Mouse (Mus musculus) thymus, postnatal 25 days (tissue): Measurements from ENCODE around the gene Mapk8ip2.
A peak's percentile ranks its signal among the peaks of the same experiment; 100 is the strongest.
"Not testable (repeated sequence)": the region's sequence is repeated elsewhere in the genome, so short reads cannot be mapped to it uniquely, and the experiment has no call there.

Experiments used
- DNase-seq: peaks from one replicate; pipeline ENCODE4 v3.0.0; 2022

The Mapk8ip2 gene

DNA sequence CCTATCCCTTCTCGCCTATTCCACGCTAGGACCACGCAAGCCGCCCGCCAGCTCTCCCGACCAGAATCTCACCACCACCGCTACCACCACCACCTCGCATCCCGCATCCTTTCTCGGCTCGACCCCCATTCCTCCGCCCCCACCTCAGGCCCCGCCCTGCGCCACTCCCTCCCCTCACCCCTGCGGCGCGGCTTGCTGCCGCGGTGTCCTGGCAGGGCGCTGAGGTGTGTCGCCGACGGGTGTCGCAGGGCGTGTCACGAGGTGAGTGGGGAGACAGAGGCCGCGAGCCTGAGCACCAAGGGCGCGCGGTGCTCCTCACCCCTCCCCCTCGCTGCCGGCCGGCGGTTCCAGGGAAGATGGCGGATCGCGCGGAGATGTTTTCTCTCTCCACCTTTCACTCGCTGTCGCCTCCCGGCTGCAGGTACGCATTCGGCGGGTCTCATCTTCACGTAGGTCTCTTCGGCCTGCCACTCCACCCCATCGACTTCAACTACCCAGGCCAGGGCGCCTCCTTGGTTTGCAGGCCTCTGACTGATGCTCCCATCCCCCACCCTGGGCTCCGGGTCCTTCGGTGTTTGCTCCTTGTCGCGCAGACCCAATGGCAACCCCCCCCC is at the start of gene Mapk8ip2:
Gene Mapk8ip2 (plus strand): TSS at position 49 of the 614 bp plus-strand sequence.
- no peak for DNase-seq

- no peak for DNase-seq
Measured at GRCm38 (mm10) chr15:89404831-89405623, 48.7 kb upstream of the Mapk8ip2 start.

GRCm38 (mm10) chr15:89406691-89407090 is 47.0 kb upstream of the Mapk8ip2 start:
- DNase-seq = no peak

DNA sequence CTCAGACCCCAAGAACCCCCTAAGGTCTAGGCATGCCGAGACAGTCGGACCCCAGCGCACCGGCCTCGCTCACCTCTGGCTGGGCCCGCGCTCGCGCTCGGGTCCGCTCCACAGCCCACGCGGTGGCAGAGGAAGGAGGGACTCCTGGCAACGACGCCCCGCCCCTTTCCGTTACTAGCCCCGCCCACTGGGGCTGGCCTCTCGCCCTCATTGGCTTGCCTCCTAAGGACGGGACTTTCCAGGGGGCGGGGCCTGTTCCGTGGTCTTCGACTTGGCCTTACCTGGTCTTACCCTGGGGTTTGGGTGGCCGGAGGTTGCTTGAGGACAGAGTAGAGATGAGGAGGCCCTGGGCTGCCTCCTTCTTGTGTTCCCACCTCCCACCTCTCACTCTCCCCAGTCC is 43.6 kb upstream of the Mapk8ip2 start, which contains the start of gene Syce3:
Gene Syce3 (minus strand): TSS at position 386 of the 400 bp plus-strand sequence.
- DNase-seq = no peak

- no peak for DNase-seq
Measured at GRCm38 (mm10) chr15:89415282-89415681, 38.4 kb upstream of the Mapk8ip2 start.

GRCm38 (mm10) chr15:89421938-89422337 is 31.8 kb upstream of the Mapk8ip2 start:
- no peak for DNase-seq

DNA sequence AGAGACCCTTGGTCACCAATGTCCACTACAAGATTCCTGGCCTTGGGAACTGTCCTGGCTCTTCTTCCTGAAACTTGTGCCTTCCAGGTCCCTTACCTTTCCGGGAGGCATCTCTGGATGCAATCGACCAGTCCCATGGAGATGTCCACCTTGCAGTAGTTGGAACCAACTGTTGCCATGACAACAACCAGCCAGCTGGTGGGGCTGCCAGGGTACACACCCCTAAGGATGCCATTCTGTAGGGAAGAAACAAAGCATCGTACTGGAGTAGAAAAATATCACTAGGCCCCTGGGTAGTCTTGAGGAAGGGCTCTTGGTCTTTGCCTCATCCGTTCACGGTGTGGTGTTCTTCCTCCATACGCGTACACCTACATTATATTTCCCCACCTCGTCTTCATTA is 29.1 kb upstream of the Mapk8ip2 start:
- DNase-seq = no peak

GRCm38 (mm10) chr15:89425711-89426121 is 28.0 kb upstream of the Mapk8ip2 start, which contains the start of gene Cpt1b:
Cpt1b (minus strand) TSS chr15:89425863.
- no peak for DNase-seq

GRCm38 (mm10) chr15:89426716-89427115 is 27.0 kb upstream of the Mapk8ip2 start:
- DNase-seq = no peak

DNA sequence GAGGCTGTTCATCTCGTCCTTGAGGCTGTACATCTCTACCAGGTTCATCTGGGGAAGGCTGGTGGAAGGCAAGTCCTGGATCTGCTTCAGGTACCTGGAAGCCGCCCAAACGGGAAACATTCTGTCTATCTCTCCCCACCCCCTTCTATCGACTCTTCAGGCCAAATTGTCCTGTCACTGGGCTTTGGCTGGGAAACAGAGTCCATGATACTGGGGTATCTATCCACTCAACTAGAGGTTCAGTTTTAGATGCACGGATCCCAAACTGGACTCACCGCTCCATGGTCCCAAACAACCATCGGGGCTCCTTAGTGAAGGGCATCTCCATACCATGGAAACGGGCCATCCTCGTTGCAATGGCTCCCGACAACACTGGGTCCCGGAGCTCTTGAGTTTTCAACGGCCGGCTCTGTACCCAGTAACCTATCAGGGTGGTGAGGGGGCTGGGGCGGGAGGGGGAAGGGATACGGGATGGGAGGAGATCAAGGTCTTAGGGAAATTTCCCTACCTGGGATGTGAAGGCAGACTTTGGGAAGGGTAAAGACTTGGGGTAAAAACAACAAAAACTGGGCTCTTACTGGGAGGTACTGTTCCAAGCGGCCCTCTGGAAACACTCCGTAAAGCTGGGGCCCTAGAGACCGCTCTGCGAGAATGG is 25.4 kb upstream of the Mapk8ip2 start:
- DNase-seq = no peak

- DNase-seq = no peak
Measured at GRCm38 (mm10) chr15:89428821-89429351, 24.8 kb upstream of the Mapk8ip2 start.

DNA sequence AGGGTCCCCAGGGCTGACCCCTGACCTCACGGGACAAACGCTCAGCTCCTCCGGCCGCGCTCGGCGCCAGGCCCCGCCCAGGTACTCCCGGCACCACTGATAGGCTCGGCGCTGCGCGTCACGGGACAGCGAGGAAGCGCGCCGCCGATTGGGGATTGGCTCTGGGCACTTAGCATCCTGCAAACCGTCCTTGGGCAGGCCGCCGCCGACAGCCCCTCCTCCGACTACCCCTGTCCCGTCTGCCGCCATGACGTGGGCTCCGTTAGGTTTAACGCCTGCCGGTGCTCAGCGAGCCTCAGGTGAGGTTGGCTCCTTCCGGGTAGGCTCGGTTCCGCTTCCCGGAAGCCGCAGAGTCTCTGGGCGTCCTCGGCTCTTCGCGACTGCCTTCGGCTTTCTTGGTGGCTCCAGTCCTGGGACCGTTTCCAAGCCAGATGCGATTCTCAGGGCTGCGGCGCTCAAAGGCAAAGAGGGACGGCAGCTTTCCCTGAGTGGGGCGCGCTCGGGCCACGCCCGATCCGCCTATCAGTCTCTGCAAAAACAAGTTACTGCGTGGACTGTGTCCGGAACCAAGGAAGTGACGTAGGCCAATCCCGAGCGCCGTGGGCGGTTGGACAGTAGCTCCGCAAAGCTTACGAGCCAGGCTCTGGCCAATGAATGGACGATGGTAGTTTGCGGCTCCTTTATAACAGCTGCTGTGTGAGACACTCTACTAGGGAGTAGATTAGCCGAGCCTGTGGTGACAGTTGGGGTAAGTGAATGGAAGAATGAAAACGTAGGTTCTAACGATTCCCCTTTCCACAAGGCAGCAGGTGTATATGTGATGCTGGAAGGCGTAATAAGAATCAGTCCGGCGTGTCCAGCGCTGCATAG is 24.1 kb upstream of the Mapk8ip2 start, which contains the start of the genes C730034F03Rik, Gm44502 and Chkb:
Gene C730034F03Rik (plus strand): TSS at position 238 of the 870 bp plus-strand sequence.
Gene Gm44502 (minus strand): TSS at position 345 of the 870 bp plus-strand sequence.
Gene Chkb (minus strand): TSS at position 557 of the 870 bp plus-strand sequence.
- peak; percentile 91 for DNase-seq

- no peak for DNase-seq
Measured at GRCm38 (mm10) chr15:89430341-89430740, 23.4 kb upstream of the Mapk8ip2 start.

DNA sequence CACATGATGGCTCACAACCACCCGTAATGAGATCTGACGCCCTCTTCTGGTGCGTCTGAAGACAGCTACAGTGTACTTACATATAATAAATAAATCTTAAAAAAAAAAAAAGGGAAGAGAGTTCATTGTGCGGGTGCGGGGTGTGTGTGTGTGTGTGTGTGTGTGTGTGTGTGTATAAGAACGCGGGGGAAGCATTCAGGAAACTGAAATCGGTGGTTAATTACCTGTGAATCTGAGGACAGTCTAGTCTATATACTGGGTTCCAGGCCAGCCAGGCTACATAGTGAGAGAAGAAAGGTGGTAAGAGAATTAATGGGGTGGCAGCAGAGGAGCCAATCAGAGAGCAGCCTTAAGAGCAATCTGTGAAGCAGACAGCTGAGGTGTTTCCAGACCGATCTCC is 22.9 kb upstream of the Mapk8ip2 start:
- DNase-seq = not testable (repeated sequence)

DNA sequence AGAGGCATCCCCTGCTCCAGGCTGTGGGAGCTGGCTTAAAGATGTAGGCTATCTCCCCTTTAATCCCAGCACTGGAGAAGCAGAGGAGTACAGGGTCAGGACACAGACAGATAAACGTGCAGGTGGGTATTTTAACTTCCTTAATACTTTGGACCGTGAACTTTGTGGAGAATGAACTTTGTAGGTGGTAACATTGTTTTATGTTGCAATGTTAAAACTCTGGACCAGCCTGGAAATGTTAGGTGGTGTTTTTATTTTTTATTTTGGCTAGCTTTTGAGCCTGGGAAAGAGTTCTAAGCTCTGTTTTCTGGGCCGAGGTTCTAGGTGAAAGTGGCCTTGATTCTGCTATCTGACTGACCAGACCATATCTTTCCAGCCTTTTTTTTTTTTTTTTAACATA is 22.4 kb upstream of the Mapk8ip2 start:
- no peak for DNase-seq

- DNase-seq = no peak
Measured at GRCm38 (mm10) chr15:89431806-89432205, 21.9 kb upstream of the Mapk8ip2 start.

- DNase-seq = no peak
Measured at GRCm38 (mm10) chr15:89432946-89433345, 20.8 kb upstream of the Mapk8ip2 start.

DNA sequence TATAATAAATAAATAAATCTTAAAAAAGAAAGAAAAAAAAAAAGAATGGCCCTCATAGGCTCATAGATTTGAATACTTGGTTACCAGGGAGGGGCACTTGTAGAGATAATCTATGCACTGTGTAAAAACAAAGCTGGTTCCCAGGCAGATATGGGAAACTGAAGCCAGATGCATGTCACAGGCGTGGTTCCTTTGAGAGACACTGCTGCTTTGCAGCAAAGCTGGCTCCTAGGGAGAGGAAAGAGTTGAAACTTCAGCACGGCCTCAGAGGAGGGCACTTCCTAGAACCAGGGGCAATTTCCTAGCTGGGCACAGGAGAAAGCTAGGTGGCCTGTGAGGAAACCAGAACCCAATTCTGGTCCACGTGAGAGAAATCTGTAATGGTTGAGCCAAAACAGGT is 19.6 kb upstream of the Mapk8ip2 start:
- no peak for DNase-seq

DNA sequence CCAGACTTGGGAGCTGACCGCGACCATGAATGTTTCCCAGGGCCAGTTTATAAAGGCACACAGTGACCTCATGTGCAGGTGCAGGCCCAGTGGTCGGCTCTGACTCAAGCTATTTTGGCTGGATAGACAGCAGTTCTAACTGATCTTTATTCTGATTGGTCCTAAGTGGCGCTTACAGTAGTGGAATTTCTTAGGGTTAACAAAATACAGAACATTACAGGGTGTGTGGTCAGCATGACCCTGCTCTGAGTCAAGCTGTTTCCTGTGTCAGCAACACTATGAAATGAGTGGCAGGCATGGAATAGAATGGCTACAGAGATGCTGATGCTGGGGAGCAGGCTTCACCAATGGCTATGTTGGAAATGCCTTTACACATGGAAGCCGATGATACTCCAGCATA is 17.8 kb upstream of the Mapk8ip2 start:
- DNase-seq = no peak

DNA sequence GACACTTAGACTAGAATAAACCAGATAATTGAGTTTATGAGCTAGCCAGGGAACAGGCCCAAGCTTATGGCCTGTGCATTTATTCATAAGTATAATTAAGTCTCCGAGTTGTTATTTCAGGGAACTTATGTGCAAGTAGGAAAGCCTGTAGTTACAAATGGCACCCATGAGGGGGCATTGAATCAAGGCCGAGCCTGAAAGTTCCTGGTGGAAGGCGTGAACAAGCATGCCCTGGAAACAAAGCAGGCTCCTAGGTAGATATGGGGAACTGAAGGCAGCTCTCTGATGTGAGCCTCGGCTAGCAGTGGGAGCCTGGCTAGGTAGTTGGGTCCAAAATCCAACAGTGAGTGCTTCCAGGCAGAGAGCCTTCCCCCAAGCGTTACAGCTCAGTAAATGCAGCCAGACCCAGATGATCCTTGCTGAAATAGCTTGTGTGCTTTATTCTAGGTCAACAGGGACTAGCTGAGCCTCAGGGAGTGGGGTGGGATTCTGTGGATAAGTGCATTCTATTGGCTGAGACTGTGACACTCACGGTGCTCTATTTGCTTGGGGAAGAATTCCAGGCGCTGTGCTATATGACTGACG is 11.1 kb upstream of the Mapk8ip2 start:
- DNase-seq = no peak
